Mouse (Mus musculus): ENCODE measurements around the gene Parvb.
"Not testable (repeated sequence)": the region's sequence is repeated elsewhere in the genome, so short reads cannot be mapped to it uniquely, and the experiment has no call there.

Gene Parvb

GRCm38 (mm10) chr15:84258602-84259355 lies 26.9 kb downstream of the Parvb start:
- no peak for DNase-seq

- peak; percentile 79 for DNase-seq
Observed at GRCm38 (mm10) chr15:84260123-84260822, 28.4 kb downstream of the Parvb start.

- DNase-seq = no peak
Observed at GRCm38 (mm10) chr15:84262630-84263029, 30.8 kb downstream of the Parvb start.

DNA sequence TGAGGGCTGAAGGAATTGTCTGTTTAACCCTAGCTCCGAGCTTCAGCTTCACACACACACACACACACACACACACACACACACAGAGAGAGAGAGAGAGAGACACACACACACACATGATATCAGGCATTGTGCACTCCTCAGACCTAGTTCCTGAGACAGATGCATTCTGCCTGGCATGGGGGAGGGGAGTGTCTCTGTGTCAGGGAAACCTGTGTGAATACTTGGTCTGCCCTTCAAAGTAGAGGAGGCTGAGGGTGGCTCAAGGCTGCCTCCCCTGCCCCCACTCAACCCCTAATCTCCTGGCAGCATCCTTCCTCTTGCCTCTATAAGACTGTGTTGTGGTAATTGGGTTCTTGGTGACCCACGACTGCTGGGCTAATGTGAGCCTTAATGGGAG lies 31.7 kb downstream of the Parvb start:
- DNase-seq = no peak

DNA sequence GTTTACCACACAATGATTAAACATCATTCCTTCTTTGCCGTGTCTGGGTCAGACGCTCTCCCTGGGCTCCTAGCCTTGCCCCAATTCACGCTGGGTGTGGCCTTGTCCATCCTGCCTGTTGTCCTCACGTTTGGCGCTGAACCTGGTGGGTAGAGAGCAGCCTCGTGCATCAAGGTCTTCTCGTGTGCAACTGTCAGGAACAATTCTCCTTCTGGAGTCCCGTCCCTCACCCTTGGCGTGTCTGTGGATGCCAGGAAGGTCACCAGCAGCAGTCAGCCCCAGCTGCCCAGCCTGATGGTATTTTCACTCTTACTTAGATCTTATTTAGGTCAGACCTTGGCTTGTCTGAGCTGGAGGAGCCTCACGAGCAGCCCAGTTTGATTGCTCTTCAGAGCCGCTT lies 33.3 kb downstream of the Parvb start:
- DNase-seq = no peak

GRCm38 (mm10) chr15:84266290-84266689 lies 34.4 kb downstream of the Parvb start:
- no peak for DNase-seq

- DNase-seq = peak; percentile 11
Observed at GRCm38 (mm10) chr15:84267720-84268260, 35.9 kb downstream of the Parvb start.

DNA sequence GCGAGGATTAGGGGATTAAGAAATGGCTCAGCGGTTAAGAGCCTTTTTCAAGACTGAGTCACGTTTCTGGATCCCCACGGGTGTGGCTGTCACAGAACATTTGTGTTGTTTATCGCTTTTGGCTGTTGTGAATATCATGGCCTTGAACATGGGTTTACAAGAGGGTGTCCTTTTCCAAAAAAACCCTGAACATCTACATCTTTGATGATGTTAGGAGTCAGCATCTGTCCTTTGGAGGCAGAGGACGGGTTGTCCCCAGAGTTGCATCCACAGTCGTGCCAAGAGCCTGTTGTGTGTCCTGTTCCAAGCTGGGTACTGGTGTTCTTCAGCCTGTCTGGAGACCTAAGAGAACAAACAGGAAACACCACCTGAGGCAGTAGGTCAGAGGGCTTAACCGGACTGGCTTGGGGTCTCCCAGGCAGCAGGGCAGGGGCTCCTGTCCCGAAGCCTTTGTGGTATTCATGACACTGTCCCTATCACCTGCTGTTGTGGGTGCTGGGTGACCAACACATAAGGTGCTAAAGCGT lies 37.3 kb downstream of the Parvb start:
- DNase-seq = no peak

- no peak for DNase-seq
Observed at GRCm38 (mm10) chr15:84270032-84270431, 38.2 kb downstream of the Parvb start.

DNA sequence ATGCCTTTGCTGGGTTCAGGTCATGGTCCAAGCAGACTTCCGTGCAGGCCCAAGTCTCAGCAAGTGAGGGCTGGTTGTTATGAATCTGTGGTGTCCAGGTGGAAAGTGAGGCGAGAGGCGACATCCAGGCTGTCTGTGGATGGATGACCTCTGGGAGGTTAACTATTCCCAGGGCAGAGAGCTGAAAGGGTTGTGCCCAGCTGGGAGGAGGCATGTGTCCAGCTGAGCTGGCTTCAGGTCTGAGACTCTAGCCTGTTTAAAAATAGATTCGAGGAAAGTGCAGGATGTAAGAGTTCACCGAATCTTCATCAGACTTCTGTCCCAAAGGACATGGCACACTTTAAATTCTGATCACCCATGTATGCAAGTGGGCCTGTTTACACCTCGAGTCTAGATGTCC lies 38.6 kb downstream of the Parvb start:
- DNase-seq = no peak

- no peak for DNase-seq
Observed at GRCm38 (mm10) chr15:84276066-84276465, 44.2 kb downstream of the Parvb start.

DNA sequence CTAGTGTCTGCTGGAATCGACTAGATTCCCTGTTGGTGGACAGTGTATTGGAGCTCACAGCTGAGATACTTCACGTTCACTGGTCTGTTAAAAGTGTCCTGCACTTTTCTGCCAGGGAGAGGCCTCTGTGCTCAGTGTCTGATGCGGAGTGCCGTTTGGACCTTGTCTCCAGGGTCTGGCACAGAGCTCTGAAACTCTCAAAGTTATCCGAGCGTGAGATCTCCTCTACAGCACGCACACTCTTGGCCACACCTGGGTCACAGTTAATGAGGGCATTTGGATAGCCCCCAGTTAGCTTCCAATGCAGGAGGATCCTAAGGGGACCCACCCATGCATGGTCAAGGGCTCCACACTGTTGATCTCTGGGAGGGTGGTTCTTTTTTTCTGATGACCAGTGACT lies 46.2 kb downstream of the Parvb start:
- no peak for DNase-seq

GRCm38 (mm10) chr15:84278656-84279055 lies 46.8 kb downstream of the Parvb start:
- DNase-seq = no peak

- DNase-seq = peak; percentile 9
Observed at GRCm38 (mm10) chr15:84280309-84280708, 48.5 kb downstream of the Parvb start.

DNA sequence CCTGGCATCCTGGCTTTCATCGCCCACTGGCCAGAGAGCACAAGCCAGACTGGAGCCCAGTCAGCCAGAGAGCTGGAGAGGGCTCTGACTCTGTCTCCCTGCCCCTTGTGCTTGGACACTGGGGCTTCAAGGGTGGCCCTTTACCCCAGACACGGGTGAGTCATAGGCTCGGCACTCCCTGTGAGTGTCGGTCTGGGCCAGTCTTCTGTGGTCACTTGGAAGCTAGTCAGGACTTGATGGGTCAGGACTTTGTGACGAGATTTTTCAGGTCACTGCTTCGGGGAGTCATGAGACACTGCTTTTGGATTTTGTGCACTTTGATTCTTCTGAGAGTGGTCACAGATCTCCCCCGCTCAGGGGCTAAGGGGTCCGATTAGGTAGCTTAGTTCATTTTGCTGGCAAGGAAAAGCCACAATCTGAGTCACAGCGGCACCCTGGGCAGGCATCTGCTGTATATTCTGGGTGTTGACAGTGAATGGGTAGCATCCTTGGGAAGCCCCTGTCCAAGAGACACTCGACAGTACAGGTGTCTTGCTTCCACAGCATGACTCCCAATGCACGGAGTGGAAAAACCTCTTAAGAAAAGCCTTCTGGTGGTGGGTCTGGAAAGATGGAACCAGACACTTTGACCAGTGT lies 49.0 kb downstream of the Parvb start:
- DNase-seq = peak; percentile 11

- no peak for DNase-seq
Observed at GRCm38 (mm10) chr15:84282206-84283085, 50.6 kb downstream of the Parvb start.

GRCm38 (mm10) chr15:84284059-84284458 lies 52.2 kb downstream of the Parvb start:
- DNase-seq = peak; percentile 75

DNA sequence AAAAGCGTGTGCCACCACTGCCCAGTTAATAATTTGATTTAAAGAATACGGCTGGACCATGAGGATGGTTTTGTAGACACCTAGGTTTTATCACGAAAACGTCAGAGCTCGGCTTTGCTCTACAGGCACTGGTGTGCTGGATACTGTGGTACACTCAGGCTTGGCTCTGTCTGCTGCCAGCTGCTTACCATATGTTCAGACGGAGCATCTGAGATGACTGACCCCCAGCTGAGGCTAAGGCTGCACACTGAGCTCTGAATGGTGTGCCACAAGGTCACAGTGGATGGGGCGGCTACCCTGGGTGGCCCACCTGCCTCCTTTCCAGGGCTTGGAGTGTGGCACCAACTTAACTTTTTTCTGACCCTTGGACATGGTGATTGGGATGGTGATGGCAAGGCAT lies 53.6 kb downstream of the Parvb start:
- DNase-seq = no peak

- not testable (repeated sequence) for DNase-seq
Observed at GRCm38 (mm10) chr15:84288953-84289352, 57.1 kb downstream of the Parvb start.

DNA sequence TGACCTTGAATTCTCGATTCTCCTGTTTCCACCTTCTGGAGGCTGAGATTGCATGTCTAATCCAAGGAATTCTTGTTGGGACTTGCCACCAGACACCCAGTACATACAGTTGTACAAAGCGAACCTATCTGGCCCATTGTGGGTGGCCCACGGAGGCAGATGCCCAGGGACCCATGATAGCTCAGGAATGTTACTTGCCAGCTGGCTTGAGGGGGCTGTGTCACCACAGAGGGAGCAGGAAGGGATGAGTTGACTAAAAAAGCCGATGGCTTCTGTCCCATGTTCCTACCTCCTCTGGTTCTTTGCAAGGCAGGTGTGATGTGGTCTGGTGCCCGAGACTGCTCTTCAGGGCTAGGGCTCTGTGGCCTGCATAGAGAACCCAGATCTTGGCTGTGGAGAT lies 59.3 kb downstream of the Parvb start:
- DNase-seq = no peak

- no peak for DNase-seq
Observed at GRCm38 (mm10) chr15:84293590-84293989, 61.7 kb downstream of the Parvb start.

DNA sequence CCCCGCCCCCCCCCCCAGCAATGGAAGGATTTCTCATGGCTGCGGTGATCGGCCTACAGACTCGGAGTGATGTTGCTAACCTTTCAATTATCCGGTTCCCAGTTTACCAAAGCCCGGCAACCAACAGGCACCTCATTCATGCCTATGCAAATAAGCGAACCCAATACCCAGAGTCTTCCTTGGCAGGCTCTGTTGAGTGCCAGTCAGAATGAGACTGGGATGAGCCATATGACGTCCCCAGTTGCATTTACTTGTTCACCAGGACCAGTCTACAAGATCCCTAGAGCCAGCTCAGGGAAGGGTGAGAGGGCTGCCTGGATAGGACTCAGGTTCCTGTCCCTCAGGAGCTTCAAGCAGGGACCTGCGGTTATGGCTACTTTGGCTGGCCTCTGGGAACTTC lies 62.5 kb downstream of the Parvb start:
- DNase-seq = no peak

Data from lung, postnatal 36 days (tissue).